Mouse (Mus musculus) v-Abl transformed pro-B cells (cell line): ENCODE results near the gene Tspan13.

Experiments used
- in situ Hi-C, 2 experiments: fragments of 400-800 bp; cut with MboI; formaldehyde crosslinking; loops; one replicate each; pipeline ENCODE4 v1.15.1; 2025; ENCODE audit not compliant: unreplicated experiment in 2 of 2

Tspan13 gene

GRCm38 (mm10) chr12:36036121-36036520, 6.2 kb downstream of the Tspan13 start:
- in situ Hi-C loops: loop anchor here (5.0 to 25.0 kb wide), 3 partner anchors 34 to 1349 kb away; no protein-coding TSS in a partner anchor

DNA sequence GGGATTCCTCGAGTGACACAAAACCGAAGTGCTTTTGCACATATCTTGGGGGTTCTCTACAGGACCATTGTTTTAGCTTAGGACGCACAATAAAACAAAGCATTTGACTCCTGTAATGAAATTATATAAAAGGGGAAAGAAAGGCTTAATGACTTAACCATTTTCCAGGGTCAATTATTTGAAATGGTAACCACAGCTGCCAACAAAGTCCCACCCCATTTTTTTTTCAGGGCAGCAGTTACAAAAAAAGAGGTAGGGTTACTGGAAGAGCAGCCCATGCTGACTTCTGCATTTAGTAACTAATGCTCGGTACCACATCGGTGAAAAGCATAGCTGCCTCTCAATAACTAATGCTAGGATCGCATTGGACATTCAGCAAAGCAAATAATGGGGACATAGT, 6.8 kb downstream of the Tspan13 start:
- in situ Hi-C loops: loop anchor here (5.0 to 25.0 kb wide), 3 partner anchors 33 to 1348 kb away; no protein-coding TSS in a partner anchor

DNA sequence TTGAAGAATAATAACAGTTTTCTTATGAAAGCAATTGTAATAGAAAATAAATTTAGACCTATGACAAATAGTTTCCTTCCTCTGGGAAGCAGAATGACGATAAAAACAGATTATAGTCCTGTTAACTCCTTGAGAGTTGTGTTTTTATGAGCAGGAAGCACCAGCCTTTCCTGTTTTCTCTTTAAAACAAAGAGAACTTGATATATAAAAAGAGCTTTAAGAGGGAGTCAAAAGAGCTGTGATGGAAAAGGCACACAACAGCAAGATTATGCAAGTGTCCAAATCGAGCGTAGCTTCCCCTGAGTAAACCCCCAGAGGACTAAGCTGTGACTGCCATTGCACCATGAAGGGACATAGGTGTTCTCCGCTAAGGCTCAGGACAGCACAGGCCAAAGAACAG, 9.9 kb downstream of the Tspan13 start:
- in situ Hi-C loops: loop anchor here (25.0 kb wide), 2 partner anchors 1320 to 1345 kb away; no protein-coding TSS in a partner anchor

- in situ Hi-C loops: loop anchor here (25.0 kb wide), 2 partner anchors 1319 to 1344 kb away; no protein-coding TSS in a partner anchor
Observed at GRCm38 (mm10) chr12:36030660-36031363, 11.5 kb downstream of the Tspan13 start.

DNA sequence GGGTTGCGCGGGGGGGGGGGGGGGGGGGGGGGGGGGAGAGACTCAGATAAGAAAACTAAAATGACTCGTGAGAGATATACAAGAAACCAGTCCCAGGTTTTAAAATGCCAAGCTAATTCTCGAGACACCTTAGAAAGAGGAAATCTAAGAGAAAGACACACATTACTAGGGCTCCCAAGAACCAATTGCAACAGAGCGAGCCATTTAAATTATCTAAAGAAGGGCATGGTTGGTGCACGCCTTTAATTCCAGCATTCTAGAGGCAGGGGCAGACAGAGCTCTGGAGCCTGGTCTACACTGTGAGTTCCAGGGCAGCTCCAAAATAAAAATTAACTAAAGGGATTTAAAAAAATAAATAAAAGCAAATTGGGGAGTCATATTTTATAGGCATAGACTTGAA, 12.6 kb downstream of the Tspan13 start:
- in situ Hi-C loops: loop anchor here (25.0 kb wide), 2 partner anchors 1317 to 1342 kb away; no protein-coding TSS in a partner anchor

DNA sequence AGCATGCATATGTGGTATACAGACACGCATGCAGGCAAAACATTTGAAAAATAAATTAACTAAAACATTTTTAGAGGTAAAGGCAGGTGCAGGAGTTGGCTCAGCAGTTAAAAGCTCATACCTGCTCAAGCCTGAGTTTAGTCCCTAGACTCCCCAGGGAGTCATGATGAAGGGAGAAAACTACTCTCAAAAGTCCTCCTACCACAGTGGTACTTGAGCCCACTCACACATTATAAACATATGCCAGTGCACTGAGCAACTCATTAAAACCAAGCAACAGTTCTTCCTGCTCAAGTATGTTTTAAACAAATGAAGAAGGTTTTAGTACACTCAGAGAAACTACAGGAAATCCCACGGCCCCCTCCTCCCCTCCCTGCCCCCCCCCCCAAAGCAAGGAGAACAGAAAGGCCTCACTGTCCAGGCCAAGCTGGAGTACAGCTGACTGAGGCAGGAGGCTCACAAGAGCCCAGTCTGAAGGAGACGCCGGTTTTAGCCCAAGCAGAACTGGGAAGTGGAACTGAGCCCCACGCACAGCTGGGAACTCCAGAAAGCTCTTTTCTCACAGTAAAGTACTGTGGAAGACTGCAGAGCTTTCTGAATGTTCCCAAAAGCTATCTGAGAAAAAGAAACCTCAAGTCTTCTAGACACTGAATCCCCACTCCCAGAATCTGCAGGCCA, 13.2 kb downstream of the Tspan13 start:
- in situ Hi-C loops: loop anchor here (25.0 kb wide), 2 partner anchors 1317 to 1342 kb away; no protein-coding TSS in a partner anchor

- in situ Hi-C loops: loop anchor here (25.0 kb wide), 2 partner anchors 1315 to 1340 kb away; no protein-coding TSS in a partner anchor
Observed at GRCm38 (mm10) chr12:36027171-36027570, 15.1 kb downstream of the Tspan13 start.

GRCm38 (mm10) chr12:36026126-36026525, 16.2 kb downstream of the Tspan13 start:
- in situ Hi-C loops: loop anchor here (25.0 kb wide), 2 partner anchors 1314 to 1339 kb away; no protein-coding TSS in a partner anchor

- in situ Hi-C loops: loop anchor here in 1 of 2 experiments (25.0 kb wide), 1 partner anchor 917 kb away; no protein-coding TSS in a partner anchor
Observed at GRCm38 (mm10) chr12:36020710-36021109, 21.6 kb downstream of the Tspan13 start.

GRCm38 (mm10) chr12:36020081-36020480, 22.2 kb downstream of the Tspan13 start:
- in situ Hi-C loops: loop anchor here in 1 of 2 experiments (25.0 kb wide), 1 partner anchor 917 kb away; no protein-coding TSS in a partner anchor

- in situ Hi-C loops: loop anchor here in 1 of 2 experiments (25.0 kb wide), 1 partner anchor 918 kb away; no protein-coding TSS in a partner anchor
Observed at GRCm38 (mm10) chr12:36019572-36019971, 22.7 kb downstream of the Tspan13 start.

- in situ Hi-C loops: loop anchor here in 1 of 2 experiments (25.0 kb wide), 1 partner anchor 920 kb away; no protein-coding TSS in a partner anchor
Observed at GRCm38 (mm10) chr12:36017791-36018190, 24.5 kb downstream of the Tspan13 start.

- in situ Hi-C loops: loop anchor here in 1 of 2 experiments (25.0 kb wide), 1 partner anchor 924 kb away; no protein-coding TSS in a partner anchor
Observed at GRCm38 (mm10) chr12:36013216-36013910, 28.9 kb downstream of the Tspan13 start.

DNA sequence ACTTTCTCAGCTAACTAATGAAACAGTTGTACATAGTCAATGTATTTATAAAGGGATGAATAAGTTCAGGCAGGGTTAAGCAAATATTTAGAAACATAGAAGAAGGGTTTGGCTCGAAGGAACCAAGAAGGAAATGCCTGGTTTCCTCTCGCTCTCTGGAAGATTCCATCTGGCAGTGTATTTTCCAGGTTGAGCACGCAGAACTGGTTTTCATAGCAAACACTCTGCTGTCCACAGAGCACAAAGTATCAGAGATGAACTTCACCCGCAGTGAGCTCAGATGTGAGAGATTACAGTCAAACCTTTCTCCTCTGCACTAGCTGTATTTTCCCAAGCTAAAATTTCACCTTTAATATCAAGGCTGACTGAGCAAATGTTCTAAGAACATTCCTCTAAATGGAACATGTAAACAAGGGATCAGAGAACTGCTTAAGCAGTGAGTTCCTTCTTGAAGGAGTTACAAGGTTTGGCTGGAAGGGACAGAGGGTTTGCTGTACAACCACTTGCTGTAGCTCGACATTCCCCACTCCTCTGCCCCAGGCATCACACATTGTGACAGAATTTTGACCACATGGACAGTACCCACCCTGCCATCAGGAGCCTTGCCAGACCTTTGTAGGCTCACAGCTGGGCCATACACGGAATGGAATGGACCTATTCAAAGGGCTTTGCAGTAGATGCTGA, 33.8 kb downstream of the Tspan13 start:
- in situ Hi-C loops: loop anchor here in 1 of 2 experiments (25.0 kb wide), 1 partner anchor 929 kb away; no protein-coding TSS in a partner anchor

- in situ Hi-C loops: loop anchor here in 1 of 2 experiments (25.0 kb wide), 1 partner anchor 930 kb away; no protein-coding TSS in a partner anchor
Observed at GRCm38 (mm10) chr12:36007581-36007980, 34.7 kb downstream of the Tspan13 start.

GRCm38 (mm10) chr12:36004714-36005113, 37.6 kb downstream of the Tspan13 start:
- in situ Hi-C loops: loop anchor here in 1 of 2 experiments (5.0 to 25.0 kb wide), 2 partner anchors 33 to 933 kb away; no protein-coding TSS in a partner anchor

DNA sequence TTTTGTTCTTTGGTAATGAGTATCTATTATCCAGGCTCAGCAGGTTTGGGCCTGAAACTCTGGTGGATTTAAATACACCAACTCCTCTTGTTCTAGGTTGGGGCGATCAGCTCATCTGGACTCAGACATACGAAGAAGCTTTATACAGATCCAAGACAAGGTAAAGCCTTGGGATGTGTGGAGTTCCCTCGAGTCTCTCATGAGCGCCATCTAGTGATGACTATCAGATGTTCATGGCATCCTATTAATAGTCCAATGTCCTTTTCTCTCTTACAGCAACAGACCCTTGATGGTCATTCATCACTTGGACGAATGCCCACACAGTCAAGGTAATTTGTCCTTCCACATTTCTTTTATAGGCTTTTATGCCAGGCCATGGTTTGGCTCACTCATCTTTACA, 46.5 kb downstream of the Tspan13 start:
- in situ Hi-C loops: loop anchor here in 1 of 2 experiments (10.0 kb wide), 1 partner anchor 99 kb away; no protein-coding TSS in a partner anchor

DNA sequence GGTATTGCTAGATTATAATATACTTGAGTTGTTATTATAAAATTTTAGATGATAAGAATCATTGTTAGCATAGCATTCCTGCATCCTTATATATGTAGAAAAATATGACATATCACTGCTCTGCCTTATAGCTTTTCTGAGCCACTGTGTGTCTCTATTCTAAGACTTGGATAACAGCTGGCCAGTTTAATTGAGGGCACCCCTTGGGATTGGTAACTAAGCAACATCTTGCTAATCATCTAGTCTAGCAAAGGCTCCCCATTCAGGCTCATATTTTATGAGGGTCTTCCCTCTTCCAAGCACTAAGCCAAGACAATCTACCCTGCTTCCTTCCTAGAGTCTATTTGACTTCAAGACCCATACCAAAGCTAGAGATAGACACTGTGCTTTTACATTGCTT, 48.2 kb downstream of the Tspan13 start:
- in situ Hi-C loops: loop anchor here in 1 of 2 experiments (10.0 kb wide), 1 partner anchor 101 kb away; no protein-coding TSS in a partner anchor

DNA sequence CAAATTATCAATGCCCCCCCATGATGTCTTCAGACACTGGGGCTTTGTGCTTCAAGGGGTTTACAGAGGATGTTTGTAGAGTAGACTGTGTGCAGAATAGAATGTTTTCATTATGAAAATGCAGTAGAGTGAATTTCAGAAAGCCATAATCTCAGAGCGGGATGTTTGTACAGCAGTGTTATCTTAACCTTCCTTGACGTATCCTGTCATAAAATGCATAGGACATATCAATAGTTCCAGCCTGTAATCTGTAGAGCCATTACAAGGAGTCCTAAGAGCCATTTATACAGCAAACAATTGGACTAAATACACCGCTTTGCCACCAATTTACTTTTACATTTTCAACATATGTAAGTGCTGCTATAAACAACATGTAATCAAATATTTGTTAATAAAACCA, 48.7 kb downstream of the Tspan13 start:
- in situ Hi-C loops: loop anchor here in 1 of 2 experiments (10.0 kb wide), 1 partner anchor 101 kb away; no protein-coding TSS in a partner anchor
